Mouse (Mus musculus) bone marrow macrophage, adult 2 months (primary cell): Measurements from ENCODE around the gene Tgfbi.

Experiments used
- CTCF ChIP-seq: IDR thresholded peaks from 2 replicates; pipeline ENCODE4 v1.5.1; 2012; ENCODE audit warnings: low read depth, mild to moderate bottlenecking, low read length, moderate library complexity
- POLR2A ChIP-seq: IDR thresholded peaks from 2 replicates; pipeline ENCODE4 v1.6.1; 2012; ENCODE audit warnings: mild to moderate bottlenecking, low read depth, low read length, borderline replicate concordance

- TF ChIP-seq CTCF = no peak
- no peak for TF ChIP-seq POLR2A
Measured at GRCm38 (mm10) chr13:56682326-56682725, 73.0 kb downstream of the Tgfbi start.
